Mouse (Mus musculus): Measurements from ENCODE around the gene Alk. TPM values are rescaled to one million over a fixed set of nuclear protein-coding genes. Genes with fewer than 3 reads are reported as not detected.

Gene Alk
- polyA plus RNA-seq, 1 experiment from 2014 or later = 0.56 TPM

GRCm38 (mm10) chr17:72401861-72402260, 202.6 kb downstream of the Alk start:
- Histone ChIP-seq H3K4me1 (ENCODE audit: control insufficient read depth, insufficient read depth, low read length) (no peaks in the 10 kb centered on the region), H3K4me3 (ENCODE audit: low read depth, low read length) (no peak overlapping the region), H3K27me3 (replicated peaks; ENCODE audit: control insufficient read depth, insufficient read depth, low read length) (no peaks in the 10 kb centered on the region), H3K27ac (replicated peaks; ENCODE audit: low read depth, low read length) (no peak overlapping the region), H3K9ac (ENCODE audit: low read depth, low read length) (no peak overlapping the region), H3K36me3 (ENCODE audit: control insufficient read depth, insufficient read depth, low read length) (no peaks in the 10 kb centered on the region), H3K4me2 (ENCODE audit: low read depth, low read length) (no peak overlapping the region), H3K9me3 (ENCODE audit: control insufficient read depth, low read length) (no peaks in the 10 kb centered on the region)
- 69% methylated on average over 3 of the region's 3 CpGs for WGBS
- ATAC-seq (ENCODE audit: low read depth) = no peak
- no peak for DNase-seq (ENCODE audit: low spot score)

GRCm38 (mm10) chr17:72401349-72401748, 203.1 kb downstream of the Alk start:
- WGBS = 68% methylated on average over 2 of the region's 2 CpGs
- no peaks in the 10 kb centered on the region for H3K36me3 ChIP-seq (ENCODE audit: control insufficient read depth, insufficient read depth, low read length)
- H3K4me1 ChIP-seq (ENCODE audit: control insufficient read depth, insufficient read depth, low read length) = no peaks in the 10 kb centered on the region
- H3K4me2 ChIP-seq (ENCODE audit: low read depth, low read length) = no peak overlapping the region
- H3K27me3 ChIP-seq (replicated peaks; ENCODE audit: control insufficient read depth, insufficient read depth, low read length) = no peaks in the 10 kb centered on the region
- H3K27ac ChIP-seq (replicated peaks; ENCODE audit: low read depth, low read length) = no peak overlapping the region
- H3K4me3 ChIP-seq (ENCODE audit: low read depth, low read length) = no peak overlapping the region
- no peak overlapping the region for H3K9ac ChIP-seq (ENCODE audit: low read depth, low read length)
- no peaks in the 10 kb centered on the region for H3K9me3 ChIP-seq (ENCODE audit: control insufficient read depth, low read length)
- ATAC-seq (ENCODE audit: low read depth) = no peak
- no peak for DNase-seq (ENCODE audit: low spot score)

- Histone ChIP-seq H3K27me3 (replicated peaks; ENCODE audit: control insufficient read depth, insufficient read depth, low read length) (no peaks in the 10 kb centered on the region), H3K27ac (replicated peaks; ENCODE audit: low read depth, low read length) (no peak overlapping the region), H3K4me1 (ENCODE audit: control insufficient read depth, insufficient read depth, low read length) (no peaks in the 10 kb centered on the region), H3K36me3 (ENCODE audit: control insufficient read depth, insufficient read depth, low read length) (no peaks in the 10 kb centered on the region), H3K4me2 (ENCODE audit: low read depth, low read length) (no peak overlapping the region), H3K4me3 (ENCODE audit: low read depth, low read length) (no peak overlapping the region), H3K9ac (ENCODE audit: low read depth, low read length) (no peak overlapping the region), H3K9me3 (ENCODE audit: control insufficient read depth, low read length) (no peaks in the 10 kb centered on the region)
- 59% methylated on average over 3 of the region's 3 CpGs for WGBS
- ATAC-seq (ENCODE audit: low read depth) = no peak
- DNase-seq (ENCODE audit: low spot score) = no peak
Measured at GRCm38 (mm10) chr17:72399331-72400059, 204.9 kb downstream of the Alk start.

- WGBS = 38% methylated on average over 8 of the region's 8 CpGs
- H3K4me2 ChIP-seq (ENCODE audit: low read depth, low read length) = no peak overlapping the region
Measured at GRCm38 (mm10) chr17:72395956-72396355, 208.5 kb downstream of the Alk start.

GRCm38 (mm10) chr17:72368991-72369390, 235.4 kb downstream of the Alk start:
- no peak overlapping the region for H3K4me3 ChIP-seq (ENCODE audit: low read depth, low read length)
- WGBS = 55% methylated on average over 4 of the region's 4 CpGs
- DNase-seq (ENCODE audit: low spot score) (no peak), ATAC-seq (ENCODE audit: low read depth) (no peak)
- H3K36me3 ChIP-seq (ENCODE audit: control insufficient read depth, insufficient read depth, low read length) = no peaks in the 10 kb centered on the region
- no peak overlapping the region for H3K9ac ChIP-seq (ENCODE audit: low read depth, low read length)
- H3K27me3 ChIP-seq (replicated peaks; ENCODE audit: control insufficient read depth, insufficient read depth, low read length) = no peaks in the 10 kb centered on the region
- no peak overlapping the region for H3K4me2 ChIP-seq (ENCODE audit: low read depth, low read length)
- no peak overlapping the region for H3K27ac ChIP-seq (replicated peaks; ENCODE audit: low read depth, low read length)
- no peaks in the 10 kb centered on the region; the same call in 1 of the 2 replicates for H3K9me3 ChIP-seq (ENCODE audit: control insufficient read depth, low read length)
- no peaks in the 10 kb centered on the region for H3K4me1 ChIP-seq (ENCODE audit: control insufficient read depth, insufficient read depth, low read length)

More at GRCm38 (mm10) chr17:72395956-72396355, 208.5 kb downstream of the Alk start:
- H3K4me3 ChIP-seq (ENCODE audit: low read depth, low read length) = no peak overlapping the region
- DNase-seq (ENCODE audit: low spot score) (peak; percentile 70), ATAC-seq (ENCODE audit: low read depth) (peak; percentile 41; the same call in 1 of the 2 replicates)
- H3K9ac ChIP-seq (ENCODE audit: low read depth, low read length) = no peak overlapping the region
- H3K9me3 ChIP-seq (ENCODE audit: control insufficient read depth, low read length) = no peaks in the 10 kb centered on the region
- H3K27me3 ChIP-seq (replicated peaks; ENCODE audit: control insufficient read depth, insufficient read depth, low read length) = no peaks in the 10 kb centered on the region
- no peak overlapping the region for H3K27ac ChIP-seq (replicated peaks; ENCODE audit: low read depth, low read length)
- H3K4me1 ChIP-seq (ENCODE audit: control insufficient read depth, insufficient read depth, low read length) = no peaks in the 10 kb centered on the region
- no peaks in the 10 kb centered on the region for H3K36me3 ChIP-seq (ENCODE audit: control insufficient read depth, insufficient read depth, low read length)

GRCm38 (mm10) chr17:72362811-72363496, 241.5 kb downstream of the Alk start:
- WGBS = 87% methylated on average over 10 of the region's 10 CpGs
- no peak overlapping the region for H3K4me3 ChIP-seq (ENCODE audit: low read depth, low read length)
- H3K27ac ChIP-seq (replicated peaks; ENCODE audit: low read depth, low read length) = no peak overlapping the region
- H3K36me3 ChIP-seq (ENCODE audit: control insufficient read depth, insufficient read depth, low read length) = no peaks in the 10 kb centered on the region
- H3K27me3 ChIP-seq (replicated peaks; ENCODE audit: control insufficient read depth, insufficient read depth, low read length) = no peaks in the 10 kb centered on the region
- H3K4me1 ChIP-seq (ENCODE audit: control insufficient read depth, insufficient read depth, low read length) = no peaks in the 10 kb centered on the region
- ATAC-seq (ENCODE audit: low read depth) (no peak), DNase-seq (ENCODE audit: low spot score) (no peak)
- no peak overlapping the region for H3K4me2 ChIP-seq (ENCODE audit: low read depth, low read length)
- no peaks in the 10 kb centered on the region for H3K9me3 ChIP-seq (ENCODE audit: control insufficient read depth, low read length)
- H3K9ac ChIP-seq (ENCODE audit: low read depth, low read length) = no peak overlapping the region

GRCm38 (mm10) chr17:72361961-72362360, 242.5 kb downstream of the Alk start:
- no peak overlapping the region for H3K4me2 ChIP-seq (ENCODE audit: low read depth, low read length)
- no peak overlapping the region for H3K4me3 ChIP-seq (ENCODE audit: low read depth, low read length)
- ATAC-seq (ENCODE audit: low read depth) (0 out of 2 replicates have a peak, but pooled peaks have one; percentile 44), DNase-seq (ENCODE audit: low spot score) (peak; percentile 67)
- 74% methylated on average over 4 of the region's 4 CpGs for WGBS
- H3K27me3 ChIP-seq (replicated peaks; ENCODE audit: control insufficient read depth, insufficient read depth, low read length) = no peaks in the 10 kb centered on the region
- H3K9ac ChIP-seq (ENCODE audit: low read depth, low read length) = no peak overlapping the region
- H3K9me3 ChIP-seq (ENCODE audit: control insufficient read depth, low read length) = no peaks in the 10 kb centered on the region
- no peaks in the 10 kb centered on the region for H3K36me3 ChIP-seq (ENCODE audit: control insufficient read depth, insufficient read depth, low read length)
- H3K4me1 ChIP-seq (ENCODE audit: control insufficient read depth, insufficient read depth, low read length) = no peaks in the 10 kb centered on the region
- H3K27ac ChIP-seq (replicated peaks; ENCODE audit: low read depth, low read length) = no peak overlapping the region

- WGBS = 67% methylated on average over 5 of the region's 5 CpGs
Measured at GRCm38 (mm10) chr17:72356759-72357302, 247.6 kb downstream of the Alk start.

More at GRCm38 (mm10) chr17:72356759-72357302, 247.6 kb downstream of the Alk start:
- no peaks in the 10 kb centered on the region for H3K36me3 ChIP-seq (ENCODE audit: control insufficient read depth, insufficient read depth, low read length)
- peak; percentile 41 for DNase-seq (ENCODE audit: low spot score)
- no peaks in the 10 kb centered on the region for H3K9me3 ChIP-seq (ENCODE audit: control insufficient read depth, low read length)
- no peak overlapping the region for H3K4me2 ChIP-seq (ENCODE audit: low read depth, low read length)
- no peaks in the 10 kb centered on the region for H3K4me1 ChIP-seq (ENCODE audit: control insufficient read depth, insufficient read depth, low read length)
- H3K4me3 ChIP-seq (ENCODE audit: low read depth, low read length) = no peak overlapping the region
- ATAC-seq (ENCODE audit: low read depth) = no peak
- H3K27me3 ChIP-seq (replicated peaks; ENCODE audit: control insufficient read depth, insufficient read depth, low read length) = no peaks in the 10 kb centered on the region
- no peak overlapping the region for H3K9ac ChIP-seq (ENCODE audit: low read depth, low read length)
- H3K27ac ChIP-seq (replicated peaks; ENCODE audit: low read depth, low read length) = no peak overlapping the region
